Mouse (Mus musculus) right cerebral cortex, postnatal 10 days (tissue): Measurements from ENCODE around the gene Klhl3.

Source experiments
- DNase-seq, 2 experiments: peaks; one replicate each; pipeline ENCODE4 v3.0.0; 2021; ENCODE audit warnings: low spot score in 2 of 2

Klhl3 gene

GRCm38 (mm10) chr13:58066496-58067389, 46.6 kb downstream of the Klhl3 start:
- no peak for DNase-seq

- DNase-seq, result no peak
Observed at GRCm38 (mm10) chr13:58066081-58066495, 47.3 kb downstream of the Klhl3 start.

- no peak for DNase-seq
Observed at GRCm38 (mm10) chr13:58065316-58065715, 48.1 kb downstream of the Klhl3 start.

GRCm38 (mm10) chr13:58057953-58058870, 55.2 kb downstream of the Klhl3 start:
- peak; percentile 60 to 69 for DNase-seq

- no peak for DNase-seq
Observed at GRCm38 (mm10) chr13:58056618-58057017, 56.8 kb downstream of the Klhl3 start.

- no peak for DNase-seq
Observed at GRCm38 (mm10) chr13:58053628-58054027, 59.8 kb downstream of the Klhl3 start.

- no peak for DNase-seq
Observed at GRCm38 (mm10) chr13:58051654-58052053, 61.7 kb downstream of the Klhl3 start.

GRCm38 (mm10) chr13:58051251-58051650, 62.1 kb downstream of the Klhl3 start:
- DNase-seq, result no peak

GRCm38 (mm10) chr13:58049121-58049520, 64.3 kb downstream of the Klhl3 start:
- DNase-seq, result no peak

GRCm38 (mm10) chr13:58048076-58048475, 65.3 kb downstream of the Klhl3 start:
- no peak for DNase-seq

GRCm38 (mm10) chr13:58046178-58046577, 67.2 kb downstream of the Klhl3 start:
- DNase-seq, result no peak

GRCm38 (mm10) chr13:58045278-58045677, 68.1 kb downstream of the Klhl3 start:
- DNase-seq, result no peak

GRCm38 (mm10) chr13:58043278-58043677, 70.1 kb downstream of the Klhl3 start:
- DNase-seq, result no peak

GRCm38 (mm10) chr13:58040112-58040511, 73.3 kb downstream of the Klhl3 start:
- no peak for DNase-seq

GRCm38 (mm10) chr13:58037506-58037905, 75.9 kb downstream of the Klhl3 start:
- no peak for DNase-seq

- peak; percentile 65 to 76 for DNase-seq
Observed at GRCm38 (mm10) chr13:58035470-58036156, 77.8 kb downstream of the Klhl3 start.

- no peak for DNase-seq
Observed at GRCm38 (mm10) chr13:58034985-58035384, 78.4 kb downstream of the Klhl3 start.

- DNase-seq, result no peak
Observed at GRCm38 (mm10) chr13:58034507-58034906, 78.9 kb downstream of the Klhl3 start.

- peak in 1 of 2 experiments; percentile 61 for DNase-seq
Observed at GRCm38 (mm10) chr13:58031755-58032154, 81.6 kb downstream of the Klhl3 start.

GRCm38 (mm10) chr13:58027115-58027514, 86.3 kb downstream of the Klhl3 start:
- no peak for DNase-seq

- DNase-seq, result no peak
Observed at GRCm38 (mm10) chr13:58025701-58026414, 87.5 kb downstream of the Klhl3 start.
